Comparison of ENCODE assay signal across 10 mouse cellular contexts in genomic region chr7:120690634-120691033, GRCm38 (mm10). TPM values are rescaled to one million over a fixed set of nuclear protein-coding genes. Genes with fewer than 3 reads are reported as not detected.
DNase-seq lines count a peak whose midpoint lies in the region; ATAC-seq and TF ChIP-seq lines count a peak whose summit lies in the region.
"Had no signal": no experiment of that assay in that cellular context is flagged by ENCODE, and none has a peak within 500 bp of the region (broad histone marks: within the 10 kb centered on the region; RNA-seq: fewer than 3 reads in every experiment).

No protein-coding gene starts in this region.

- no peaks in the 10 kb centered on the region for H3K27me3 ChIP-seq in hindbrain, embryonic 11.5 days (ENCODE audit: control insufficient read depth, insufficient read depth, low read length)
- no peaks in the 10 kb centered on the region for H3K27me3 ChIP-seq in hindbrain, embryonic 12.5 days
- no peaks in the 10 kb centered on the region for H3K27me3 ChIP-seq in spleen, adult 2 months (ENCODE audit: control insufficient read depth, insufficient read depth, low read length)
- H3K27me3 ChIP-seq: forebrain, embryonic 13.5 days had no signal

- no peak for TF ChIP-seq POLR2A in spleen, adult 2 months (IDR thresholded peaks at IDR 0.05; ENCODE audit: low read depth, low read length)
- no peak for TF ChIP-seq POLR2A in cortical plate, adult 2 months (IDR thresholded peaks at IDR 0.05; ENCODE audit: extremely low read depth, insufficient read depth, low read length)

- no peak overlapping the region for H3K9ac ChIP-seq in hindbrain, embryonic 11.5 days (ENCODE audit: low read depth, low read length)
- H3K9ac ChIP-seq in hindbrain, embryonic 12.5 days, result no peak overlapping the region
- H3K9ac ChIP-seq: forebrain, embryonic 13.5 days had no signal

- WGBS in hindbrain, embryonic 11.5 days, result 73% methylated on average over 4 of the region's 4 CpGs
- WGBS in hindbrain, embryonic 12.5 days, result 73% methylated on average over 4 of the region's 4 CpGs
- WGBS in spleen, adult 2 months, result 83% methylated on average over 4 of the region's 4 CpGs

- H3K4me1 ChIP-seq in hindbrain, embryonic 11.5 days (replicated peaks; ENCODE audit: control insufficient read depth, insufficient read depth, low read length), result no peaks in the 10 kb centered on the region
- 0 out of 2 replicates have a peak, but pooled peaks cover 2% of the 10 kb centered on the region for H3K4me1 ChIP-seq in hindbrain, embryonic 12.5 days
- no peaks in the 10 kb centered on the region for H3K4me1 ChIP-seq in spleen, adult 2 months (ENCODE audit: control insufficient read depth, insufficient read depth, insufficient read length)
- peaks cover 11% of the 10 kb centered on the region for H3K4me1 ChIP-seq in cortical plate, adult 2 months (ENCODE audit: control insufficient read depth, insufficient read depth, low read length)

- H3K4me2 ChIP-seq in hindbrain, embryonic 11.5 days (replicated peaks; ENCODE audit: low read depth, low read length), result no peak overlapping the region
- no peak overlapping the region for H3K4me2 ChIP-seq in hindbrain, embryonic 12.5 days (replicated peaks)
- H3K4me2 ChIP-seq: forebrain, embryonic 13.5 days had no signal

- no peak overlapping the region for H3K4me3 ChIP-seq in hindbrain, embryonic 11.5 days (ENCODE audit: low read depth, low read length)
- H3K4me3 ChIP-seq in hindbrain, embryonic 12.5 days, result no peak overlapping the region
- H3K4me3 ChIP-seq in spleen, adult 2 months (ENCODE audit: extremely low read depth, insufficient read depth, insufficient read length), result no peak overlapping the region
- H3K4me3 ChIP-seq in cortical plate, adult 2 months (ENCODE audit: insufficient read depth, low read length), result no peak overlapping the region
- H3K4me3 ChIP-seq: forebrain, embryonic 13.5 days had no signal

- DNase-seq in hindbrain, embryonic 11.5 days (ENCODE audit: low spot score), result peak; percentile 28
- DNase-seq in spleen, adult 2 months (ENCODE audit: low read depth in 1 of 2, low spot score in 2 of 2), result peak in 1 of 2 experiments; percentile 9
- no peak for DNase-seq in spleen, adult 18-20 months
- DNase-seq in thymus, postnatal 36 days, result peak; percentile 27 to 32
- DNase-seq in cerebellum, postnatal 36 days, result no peak
- DNase-seq in layer of hippocampus, adult 11-12 months (ENCODE audit: low spot score), result no peak
- DNase-seq: heart, postnatal 14 days had no signal

- no peaks in the 10 kb centered on the region for H3K9me3 ChIP-seq in hindbrain, embryonic 11.5 days (ENCODE audit: control insufficient read depth, low read length)
- H3K9me3 ChIP-seq in hindbrain, embryonic 12.5 days (replicated peaks), result no peaks in the 10 kb centered on the region
- H3K9me3 ChIP-seq: forebrain, embryonic 13.5 days had no signal

- 0 out of 2 replicates have a peak, but pooled peaks have one; percentile 10 for TF ChIP-seq CTCF in spleen, adult 2 months (IDR thresholded peaks at IDR 0.05; ENCODE audit: extremely low read depth, insufficient read depth, insufficient read length, insufficient replicate concordance)
- TF ChIP-seq CTCF in cortical plate, adult 2 months (IDR thresholded peaks at IDR 0.05; ENCODE audit: extremely low read depth, insufficient read depth, low read length), result peak; percentile 30

- H3K36me3 ChIP-seq in hindbrain, embryonic 11.5 days (ENCODE audit: control insufficient read depth, insufficient read depth, low read length), result no peaks in the 10 kb centered on the region
- 0 out of 2 replicates have a peak, but pooled peaks cover 8% of the 10 kb centered on the region for H3K36me3 ChIP-seq in hindbrain, embryonic 12.5 days
- H3K36me3 ChIP-seq in spleen, adult 2 months (ENCODE audit: control insufficient read depth, insufficient read depth, low read length), result peaks cover 3% of the 10 kb centered on the region; the same call in 1 of the 2 replicates

- H3K27ac ChIP-seq in hindbrain, embryonic 11.5 days (ENCODE audit: low read depth, low read length), result no peak overlapping the region
- no peak overlapping the region for H3K27ac ChIP-seq in hindbrain, embryonic 12.5 days
- no peak overlapping the region for H3K27ac ChIP-seq in spleen, adult 2 months (ENCODE audit: insufficient read depth, low read length)
- no peak overlapping the region for H3K27ac ChIP-seq in cortical plate, adult 2 months (ENCODE audit: insufficient read depth, low read length)
- H3K27ac ChIP-seq: forebrain, embryonic 13.5 days had no signal

- ATAC-seq in hindbrain, embryonic 11.5 days (ENCODE audit: low FRiP score), result no peak
- ATAC-seq in hindbrain, embryonic 12.5 days (ENCODE audit: low FRiP score), result no peak
- ATAC-seq: forebrain, embryonic 13.5 days had no signal

RNA-seq across cellular contexts. Expression of gene Mosmo, which starts 13.2 kb away (rescaled TPM):
- 13.2 and 16.6 TPM in 2 replicates for polyA plus RNA-seq in hindbrain, embryonic 11.5 days (2014; fragmentation: Nextera tagmentation; extraction: Ambion mirVana)
- 15.2 and 19.0 TPM in 2 replicates for polyA plus RNA-seq in hindbrain, embryonic 12.5 days (2016; fragmentation: Nextera tagmentation; extraction: Ambion mirVana)
- polyA plus RNA-seq in spleen, adult 2 months (2012; rRNA removed), result 10.2 and 17.4 TPM in 2 replicates
- 37.0 and 38.8 TPM in 2 replicates for polyA plus RNA-seq in cortical plate, adult 2 months (2012; rRNA removed)

RNA-seq across cellular contexts. Expression of gene Pdzd9, which starts 20.5 kb away (rescaled TPM):
- 0.20 and 0.80 TPM in 2 replicates for polyA plus RNA-seq in hindbrain, embryonic 11.5 days (2014; fragmentation: Nextera tagmentation; extraction: Ambion mirVana)
- 0.29 and 0.50 TPM in 2 replicates for polyA plus RNA-seq in hindbrain, embryonic 12.5 days (2016; fragmentation: Nextera tagmentation; extraction: Ambion mirVana)
- not detected in 2 replicates for polyA plus RNA-seq in spleen, adult 2 months (2012; rRNA removed)
- polyA plus RNA-seq in cortical plate, adult 2 months (2012; rRNA removed), result 0.17 and 0.25 TPM in 2 replicates

RNA-seq across cellular contexts. Expression of gene Vwa3a, which starts 48.5 kb away (rescaled TPM):
- polyA plus RNA-seq in hindbrain, embryonic 11.5 days (2014; fragmentation: Nextera tagmentation; extraction: Ambion mirVana), result 0.96 and 1.5 TPM in 2 replicates
- 1.4 and 1.7 TPM in 2 replicates for polyA plus RNA-seq in hindbrain, embryonic 12.5 days (2016; fragmentation: Nextera tagmentation; extraction: Ambion mirVana)
- 0.01 and 0.02 TPM in 2 replicates for polyA plus RNA-seq in spleen, adult 2 months (2012; rRNA removed)
- 10.3 and 13.4 TPM in 2 replicates for polyA plus RNA-seq in cortical plate, adult 2 months (2012; rRNA removed)

RNA-seq across cellular contexts. Expression of gene Uqcrc2, which starts 55.7 kb away (rescaled TPM):
- 200 and 206 TPM in 2 replicates for polyA plus RNA-seq in hindbrain, embryonic 11.5 days (2014; fragmentation: Nextera tagmentation; extraction: Ambion mirVana)
- polyA plus RNA-seq in hindbrain, embryonic 12.5 days (2016; fragmentation: Nextera tagmentation; extraction: Ambion mirVana), result 162 and 170 TPM in 2 replicates
- polyA plus RNA-seq in spleen, adult 2 months (2012; rRNA removed), result 20.7 and 21.4 TPM in 2 replicates
- 205 and 211 TPM in 2 replicates for polyA plus RNA-seq in cortical plate, adult 2 months (2012; rRNA removed)

Comparison
In these comparisons a context has a peak if more than half of its experiments do, and no peak if none do; other contexts are left out.
1. DNase-seq: peak in hindbrain, embryonic 11.5 days (single experiment) and thymus, postnatal 36 days (2 of 2); none in spleen, adult 18-20 months (0 of 2), cerebellum, postnatal 36 days (0 of 2) and layer of hippocampus, adult 11-12 months (single experiment).